Mouse (Mus musculus): ENCODE data around the gene Dgki.
A peak's percentile ranks its signal among the peaks of the same experiment; 100 is the strongest.

Dgki gene

GRCm38 (mm10) chr6:36858258-36859041 is 441.5 kb downstream of the Dgki start:
- no peak for DNase-seq (ENCODE audit: low spot score)

- DNase-seq (ENCODE audit: low spot score): no peak
Observed at GRCm38 (mm10) chr6:36857627-36858257, 442.2 kb downstream of the Dgki start.

GRCm38 (mm10) chr6:36850422-36851129 is 449.4 kb downstream of the Dgki start:
- peak; percentile 50 for DNase-seq (ENCODE audit: low spot score)

GRCm38 (mm10) chr6:36845288-36845687 is 454.7 kb downstream of the Dgki start:
- DNase-seq (ENCODE audit: low spot score): no peak

GRCm38 (mm10) chr6:36844258-36844657 is 455.7 kb downstream of the Dgki start:
- DNase-seq (ENCODE audit: low spot score): no peak

GRCm38 (mm10) chr6:36843031-36843488 is 456.9 kb downstream of the Dgki start:
- DNase-seq (ENCODE audit: low spot score): peak; percentile 31

GRCm38 (mm10) chr6:36842101-36842922 is 457.7 kb downstream of the Dgki start:
- no peak for DNase-seq (ENCODE audit: low spot score)

GRCm38 (mm10) chr6:36841701-36842100 is 458.3 kb downstream of the Dgki start:
- no peak for DNase-seq (ENCODE audit: low spot score)

- no peak for DNase-seq (ENCODE audit: low spot score)
Observed at GRCm38 (mm10) chr6:36841174-36841573, 458.8 kb downstream of the Dgki start.

- DNase-seq (ENCODE audit: low spot score): no peak
Observed at GRCm38 (mm10) chr6:36838747-36839146, 461.2 kb downstream of the Dgki start.

GRCm38 (mm10) chr6:36835351-36835750 is 464.6 kb downstream of the Dgki start:
- no peak for DNase-seq (ENCODE audit: low spot score)

GRCm38 (mm10) chr6:36834695-36835265 is 465.2 kb downstream of the Dgki start:
- no peak for DNase-seq (ENCODE audit: low spot score)

GRCm38 (mm10) chr6:36832681-36833080 is 467.3 kb downstream of the Dgki start:
- DNase-seq (ENCODE audit: low spot score): no peak

GRCm38 (mm10) chr6:36832207-36832606 is 467.8 kb downstream of the Dgki start:
- DNase-seq (ENCODE audit: low spot score): no peak

- DNase-seq (ENCODE audit: low spot score): no peak
Observed at GRCm38 (mm10) chr6:36830371-36830925, 469.5 kb downstream of the Dgki start.

- no peak for DNase-seq (ENCODE audit: low spot score)
Observed at GRCm38 (mm10) chr6:36819784-36820050, 480.3 kb downstream of the Dgki start.

GRCm38 (mm10) chr6:36819019-36819783 is 480.8 kb downstream of the Dgki start:
- peak; percentile 89 for DNase-seq (ENCODE audit: low spot score)

GRCm38 (mm10) chr6:36818281-36819018 is 481.5 kb downstream of the Dgki start:
- no peak for DNase-seq (ENCODE audit: low spot score)

GRCm38 (mm10) chr6:36816666-36817065 is 483.3 kb downstream of the Dgki start:
- DNase-seq (ENCODE audit: low spot score): no peak

GRCm38 (mm10) chr6:36815992-36816391 is 484.0 kb downstream of the Dgki start:
- no peak for DNase-seq (ENCODE audit: low spot score)
